Mouse (Mus musculus) fibroblast of lung, adult 2 months (primary cell): ENCODE data around the gene Meox1.

ENCODE experiments used
- DNase-seq: peaks from one replicate; pipeline ENCODE4 v3.0.0-alpha.2; 2011; ENCODE audit warnings: low read depth

Meox1 gene

DNA sequence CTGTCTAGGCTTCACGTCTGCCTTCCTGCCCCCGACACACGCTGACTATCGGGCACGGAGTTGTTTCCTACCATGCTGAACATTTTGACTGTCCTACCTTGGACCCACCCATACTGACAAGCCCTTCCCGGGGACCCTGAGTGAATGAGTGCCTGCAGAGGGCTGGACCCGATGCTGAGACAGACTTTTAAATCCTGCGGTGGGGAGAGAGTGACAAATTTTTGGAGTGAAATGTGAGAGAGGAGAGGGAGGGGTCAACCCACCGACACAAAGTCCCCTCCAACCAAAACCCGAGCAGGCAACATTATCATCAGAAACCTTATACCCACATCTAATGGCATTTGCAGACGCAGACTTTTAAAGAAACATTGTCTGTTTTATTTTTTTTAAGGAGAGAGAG, at the start of gene Meox1:
Gene Meox1, minus strand, starts transcription at position 171 of the 400 bp plus-strand sequence.
- no peak for DNase-seq

DNA sequence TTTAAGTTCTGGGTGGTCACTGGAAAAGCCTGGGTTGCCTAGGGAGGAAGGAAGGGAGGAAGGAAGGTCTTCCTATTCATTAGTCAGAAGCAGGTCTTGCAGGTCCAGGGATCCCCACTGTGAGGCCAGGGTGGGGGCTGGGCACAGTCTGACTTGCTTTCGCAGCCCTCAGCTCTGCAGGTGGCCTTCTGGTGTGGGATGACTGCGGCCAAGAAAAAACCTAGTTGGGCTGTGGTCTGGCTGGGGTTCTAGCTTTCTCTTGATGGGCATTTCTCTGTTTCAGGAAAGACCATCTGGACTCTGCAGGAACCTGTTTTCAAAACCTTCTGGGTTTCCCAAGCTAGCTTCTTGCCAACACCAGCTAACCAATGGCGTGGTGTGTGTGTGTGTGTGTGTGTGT, 48.9 kb upstream of the Meox1 start:
- no peak for DNase-seq

DNA sequence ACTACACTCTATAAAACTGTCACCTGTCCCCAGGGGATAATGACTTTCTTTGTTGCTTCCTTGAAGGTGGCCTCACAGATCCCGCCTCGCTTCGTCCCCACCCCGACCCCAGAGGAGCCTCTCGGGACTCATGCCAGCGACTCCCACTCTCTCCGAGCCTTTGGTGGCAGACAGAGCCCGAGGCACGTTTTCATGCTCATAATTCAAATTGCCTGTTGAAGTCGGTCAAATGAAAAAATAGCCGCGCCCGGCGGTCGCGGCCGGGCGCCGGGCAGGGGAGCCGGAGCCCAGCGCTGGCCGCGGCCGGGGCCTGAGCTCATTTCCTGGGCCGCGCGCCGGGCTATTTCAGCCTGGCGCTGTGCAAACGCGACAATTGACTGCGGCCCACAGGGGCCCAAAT, 42.9 kb upstream of the Meox1 start:
- DNase-seq, result no peak

DNA sequence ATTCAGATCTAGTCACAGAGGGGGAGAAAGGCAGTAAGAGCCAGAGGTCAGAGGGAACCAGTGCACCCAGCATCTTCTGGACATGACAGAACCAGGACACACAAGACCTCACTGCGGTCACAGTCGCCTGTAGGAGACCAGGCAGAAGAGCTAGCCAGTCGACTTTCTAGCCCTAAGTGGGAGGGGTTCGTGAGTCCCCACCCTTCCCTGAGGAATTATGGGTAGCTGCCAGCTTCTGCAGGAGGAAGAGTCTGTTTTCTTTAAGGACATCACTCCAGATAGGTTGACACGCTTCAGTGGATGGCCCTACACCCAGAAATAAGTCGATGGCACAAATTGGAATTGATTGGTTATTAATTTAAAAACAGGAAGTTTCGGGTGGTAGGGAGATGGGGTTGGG, 42.2 kb upstream of the Meox1 start:
- DNase-seq, result no peak

DNA sequence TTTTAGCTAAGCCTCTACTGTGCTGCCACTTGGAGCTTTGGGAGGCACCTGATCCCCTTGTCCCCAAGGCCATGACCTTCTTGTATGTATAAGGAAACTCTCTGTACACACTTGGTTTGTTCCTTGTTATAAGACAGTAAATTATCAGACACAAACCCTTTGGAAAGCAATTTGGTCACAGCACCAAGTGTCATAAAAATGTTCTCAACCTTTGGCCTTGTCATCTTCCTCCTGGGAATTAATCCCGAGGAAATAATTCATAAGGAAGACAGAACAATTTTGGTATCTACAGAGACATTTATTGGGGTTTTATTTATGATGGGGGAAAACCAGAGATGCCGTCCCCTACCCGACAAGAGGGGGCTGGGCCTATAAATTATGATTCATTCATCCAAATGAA, 41.6 kb upstream of the Meox1 start:
- DNase-seq, result no peak

DNA sequence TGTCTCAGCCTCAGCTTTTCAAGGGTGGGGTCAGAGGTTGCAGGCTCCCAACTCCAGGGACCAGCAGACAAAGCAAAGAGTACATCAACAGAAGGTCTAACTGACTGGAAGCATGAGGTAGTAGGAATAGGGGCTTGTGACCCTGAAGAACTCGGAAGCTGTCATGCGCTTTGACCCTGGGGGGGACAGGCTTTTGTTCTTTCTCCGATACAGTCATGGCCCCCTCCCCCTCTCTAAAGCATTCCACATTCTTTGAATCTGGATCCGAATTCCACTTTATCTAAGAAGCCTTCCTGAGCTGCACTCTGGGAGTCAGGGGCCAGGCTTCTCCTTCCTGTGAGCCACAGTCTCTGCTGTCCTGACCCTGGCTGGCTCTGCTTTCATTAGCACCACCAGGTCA, 37.8 kb upstream of the Meox1 start:
- DNase-seq, result no peak

DNA sequence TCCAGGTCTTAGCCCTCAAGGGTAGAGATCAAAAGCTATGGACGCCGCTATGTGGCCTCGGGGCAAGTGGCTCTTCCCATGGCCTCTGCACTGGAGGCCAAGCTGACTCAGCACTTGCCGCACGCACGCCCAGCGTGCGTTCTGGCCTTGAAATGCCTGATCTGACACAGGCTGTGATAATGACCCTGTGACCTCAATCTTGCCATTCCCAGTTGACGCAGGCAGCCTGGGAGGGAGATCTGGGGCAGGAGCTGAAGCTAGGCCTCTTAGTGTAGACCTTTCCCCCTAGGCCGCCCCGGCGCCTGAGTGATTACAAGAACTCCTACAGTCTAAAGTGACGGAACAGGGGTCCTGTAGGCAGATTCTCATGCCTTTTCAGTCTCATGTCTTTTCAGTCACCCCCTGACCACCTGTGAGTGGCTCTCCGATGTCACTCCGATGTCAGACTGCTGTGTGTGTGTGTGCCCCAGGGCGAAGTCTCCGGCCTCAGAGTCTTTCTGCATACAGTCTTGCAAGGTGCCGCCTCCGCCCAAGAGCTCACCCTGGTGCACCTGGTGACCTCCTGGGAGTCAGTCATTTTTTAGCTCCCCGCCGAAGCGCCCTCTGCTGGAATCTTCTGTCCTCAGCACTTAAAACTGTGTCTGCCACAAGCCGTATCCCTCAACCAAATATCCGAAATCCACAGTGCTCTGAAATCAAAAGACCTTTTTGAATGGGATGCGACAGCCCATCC, 34.0 kb upstream of the Meox1 start:
- no peak for DNase-seq

DNA sequence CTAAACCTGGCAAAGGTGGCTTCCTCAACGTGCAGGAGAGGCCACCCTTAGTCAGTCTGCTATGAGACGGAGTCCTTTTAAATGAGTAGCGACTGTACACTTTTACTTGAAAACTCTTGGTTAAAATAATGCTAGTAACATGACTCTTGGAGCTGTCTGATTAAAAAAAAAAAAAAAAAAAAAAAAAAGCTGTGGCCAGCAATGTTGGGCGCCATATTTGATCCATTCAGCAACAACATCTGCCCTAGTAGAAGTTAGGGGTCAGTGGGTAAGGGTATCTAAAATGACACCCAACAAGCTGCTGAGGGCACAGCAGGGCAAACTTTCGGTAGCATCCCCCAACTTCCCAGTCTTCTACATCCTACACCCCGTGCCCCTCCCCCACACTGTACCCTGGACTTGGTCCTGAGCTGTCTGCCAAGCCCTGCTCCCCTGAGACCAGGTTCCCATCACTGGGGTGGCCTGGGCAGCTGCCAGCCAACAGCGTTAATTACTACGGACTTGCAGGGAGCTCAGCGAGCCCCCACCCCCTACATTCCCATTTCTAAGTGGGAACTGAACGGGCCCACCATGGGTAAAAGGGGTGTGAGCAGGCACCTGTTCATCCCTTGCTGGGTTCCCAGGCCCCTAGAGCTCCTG, 32.9 kb upstream of the Meox1 start:
- no peak for DNase-seq

DNA sequence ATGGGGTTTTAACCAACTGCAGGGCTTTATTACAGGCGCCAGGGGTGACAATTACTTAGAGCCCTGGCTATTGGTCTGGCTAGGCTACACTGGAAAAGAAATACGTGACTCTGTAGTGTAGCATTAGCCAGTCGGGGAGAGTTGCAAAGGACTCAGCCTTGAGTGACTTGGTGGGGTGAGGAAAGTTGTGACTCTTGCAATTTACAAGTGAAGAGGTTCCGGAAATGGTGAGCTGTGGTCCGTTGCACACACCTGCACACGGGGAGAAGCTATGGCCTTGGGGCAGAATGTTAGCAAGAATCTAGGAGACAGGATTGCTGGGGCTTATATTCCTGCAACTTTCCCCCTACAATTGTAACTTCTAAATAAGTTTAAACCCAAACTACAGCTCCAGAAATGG, 31.5 kb upstream of the Meox1 start:
- DNase-seq, result no peak

DNA sequence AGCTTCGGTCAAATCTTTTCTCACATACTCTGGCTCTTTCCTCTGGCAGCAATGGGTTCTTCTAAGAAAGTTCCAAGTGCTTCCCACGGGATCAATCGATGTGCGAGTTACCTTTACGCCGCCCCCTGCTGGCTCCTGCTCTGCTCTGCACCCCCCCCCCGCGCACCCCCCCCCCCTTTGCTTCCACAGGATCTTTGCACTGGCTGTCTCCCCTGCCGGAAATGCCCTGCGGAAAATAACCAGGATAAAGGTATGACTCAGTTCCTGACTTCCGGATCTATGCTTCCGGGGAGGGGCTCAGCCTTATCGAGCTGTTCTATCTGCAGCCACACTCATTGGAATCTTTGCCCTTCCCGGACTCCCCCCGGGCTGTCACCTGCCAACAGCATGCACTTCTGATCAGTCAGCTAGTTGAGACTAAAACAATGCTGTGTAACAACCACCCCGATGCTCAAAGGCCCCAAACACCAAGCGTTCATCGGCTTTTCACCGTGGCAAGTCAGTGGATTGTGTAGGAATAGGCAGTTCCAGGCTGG, 30.3 kb upstream of the Meox1 start:
- DNase-seq, result no peak

DNA sequence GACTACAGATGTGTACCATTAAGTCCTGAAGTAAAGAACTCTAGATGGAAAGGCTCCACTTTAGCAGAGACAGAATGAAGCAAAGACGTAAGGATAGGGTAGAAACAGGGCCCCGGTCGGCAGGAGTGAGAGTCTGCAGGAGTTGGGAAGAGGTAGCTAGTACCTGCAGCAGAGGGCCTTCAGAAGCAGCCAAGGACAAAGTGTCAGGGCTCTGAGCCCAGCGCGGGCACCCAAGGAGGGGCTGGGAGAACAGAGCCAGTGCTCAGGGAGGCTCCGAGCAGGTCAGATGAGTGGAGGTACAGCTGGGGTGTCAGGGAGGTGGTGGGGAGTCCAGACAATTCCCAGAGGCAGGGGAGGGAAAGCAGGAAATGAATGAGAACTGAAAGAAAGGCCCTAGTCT, 29.8 kb upstream of the Meox1 start:
- no peak for DNase-seq

DNA sequence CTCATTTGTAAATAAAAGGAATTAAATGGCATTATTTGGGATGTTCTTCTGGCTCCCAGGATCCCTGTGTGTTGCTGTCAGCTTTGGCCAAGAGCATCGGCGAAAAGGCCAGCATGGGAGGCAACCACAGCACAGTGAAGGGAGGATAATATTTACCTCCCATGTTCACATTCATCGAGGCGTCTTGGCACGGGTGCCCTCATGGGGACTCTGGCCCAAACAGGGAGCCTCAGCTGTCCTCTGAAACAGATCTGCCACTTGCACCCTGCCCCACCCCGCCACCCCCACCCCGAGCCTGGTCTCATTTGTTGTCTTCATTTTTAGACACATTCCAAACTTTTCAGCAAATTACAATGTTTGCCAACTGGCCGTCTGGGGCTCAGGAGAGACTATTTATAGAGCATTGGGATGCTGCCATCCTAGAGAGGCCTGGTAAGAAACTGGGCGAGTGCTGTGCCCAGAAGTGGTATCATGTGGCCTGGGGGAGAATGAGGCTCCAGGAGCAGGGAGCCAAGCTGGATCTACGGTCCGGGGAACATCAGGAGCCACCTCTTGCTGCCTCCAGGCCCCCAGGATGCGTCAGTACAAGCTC, 27.3 kb upstream of the Meox1 start:
- peak; percentile 74 for DNase-seq

DNA sequence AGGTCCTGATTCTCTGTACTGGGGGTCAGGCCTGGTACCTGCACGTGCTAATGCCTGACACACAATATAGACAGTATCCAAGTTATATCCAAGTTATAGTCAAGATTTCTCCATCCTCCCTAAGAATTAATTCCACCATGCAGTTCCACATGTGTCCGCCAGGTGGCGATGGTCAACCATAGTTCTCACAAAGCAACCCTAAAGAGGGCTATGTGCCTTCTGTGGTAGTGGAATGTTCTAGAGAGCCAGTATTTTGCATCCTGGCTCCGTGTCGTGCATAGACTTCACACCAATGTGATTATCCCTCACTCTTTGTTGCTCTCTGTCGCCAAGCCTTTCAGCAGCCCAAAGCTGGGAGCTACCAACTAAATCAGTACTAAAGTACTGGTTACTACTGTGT, 25.5 kb upstream of the Meox1 start:
- DNase-seq, result peak; percentile 47

DNA sequence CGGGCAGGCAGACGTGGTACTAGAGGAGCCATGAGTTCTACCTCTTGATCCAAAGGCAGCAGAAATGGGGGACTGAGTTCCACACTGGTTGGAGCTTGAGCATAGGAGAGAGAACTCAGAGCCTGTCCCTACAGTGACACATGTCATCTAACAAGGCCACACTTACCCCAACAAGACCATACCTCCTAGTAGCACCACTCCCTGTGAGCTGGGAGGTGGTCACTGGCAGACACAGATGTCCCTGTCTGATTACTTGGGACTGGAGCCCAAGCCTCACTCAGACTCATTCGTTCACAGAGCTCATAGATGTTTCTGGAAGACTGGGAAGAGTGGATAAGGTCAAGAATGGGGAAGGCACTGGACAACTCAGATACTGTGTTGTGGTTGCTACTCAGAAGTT, 24.4 kb upstream of the Meox1 start:
- DNase-seq, result no peak

DNA sequence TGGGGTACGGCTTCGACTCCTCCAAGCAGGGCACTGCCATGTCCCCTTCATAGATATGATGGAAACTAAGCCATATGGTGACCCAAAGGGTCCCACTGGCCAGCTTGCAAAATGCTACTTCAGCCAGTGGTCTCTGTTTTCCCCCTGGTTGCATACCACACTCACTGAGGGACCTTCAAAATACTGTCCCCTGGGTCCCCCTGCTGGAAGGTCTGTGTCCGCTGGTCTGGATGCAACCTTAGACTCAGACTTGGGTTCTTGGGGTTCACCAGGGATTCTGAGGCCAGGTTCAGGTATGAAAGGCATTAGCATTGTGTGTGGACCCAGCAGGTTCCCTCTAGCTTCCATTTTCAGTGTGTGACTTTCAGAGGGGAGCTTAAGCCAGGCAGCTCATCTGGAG, 22.6 kb upstream of the Meox1 start:
- DNase-seq, result no peak

DNA sequence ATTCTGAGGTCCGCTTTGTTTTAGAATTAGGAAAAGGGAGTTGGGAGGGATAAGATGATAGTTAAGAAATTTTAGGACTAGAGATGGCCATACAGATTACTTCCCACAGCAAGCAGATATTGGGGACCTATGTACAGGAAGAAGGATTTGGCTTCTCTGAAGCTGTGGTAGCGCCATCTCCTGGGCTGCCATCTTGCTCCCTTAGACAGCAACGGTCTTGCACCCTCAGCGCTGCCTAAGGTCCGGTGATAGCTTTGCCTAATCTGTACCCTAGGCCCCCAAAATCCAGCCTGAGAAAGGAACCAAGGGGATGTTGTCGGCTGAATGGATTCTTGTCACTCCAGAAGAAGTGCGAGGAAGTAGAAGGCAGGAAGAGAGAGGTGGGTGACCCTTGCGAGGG, 19.4 kb upstream of the Meox1 start:
- DNase-seq, result no peak

DNA sequence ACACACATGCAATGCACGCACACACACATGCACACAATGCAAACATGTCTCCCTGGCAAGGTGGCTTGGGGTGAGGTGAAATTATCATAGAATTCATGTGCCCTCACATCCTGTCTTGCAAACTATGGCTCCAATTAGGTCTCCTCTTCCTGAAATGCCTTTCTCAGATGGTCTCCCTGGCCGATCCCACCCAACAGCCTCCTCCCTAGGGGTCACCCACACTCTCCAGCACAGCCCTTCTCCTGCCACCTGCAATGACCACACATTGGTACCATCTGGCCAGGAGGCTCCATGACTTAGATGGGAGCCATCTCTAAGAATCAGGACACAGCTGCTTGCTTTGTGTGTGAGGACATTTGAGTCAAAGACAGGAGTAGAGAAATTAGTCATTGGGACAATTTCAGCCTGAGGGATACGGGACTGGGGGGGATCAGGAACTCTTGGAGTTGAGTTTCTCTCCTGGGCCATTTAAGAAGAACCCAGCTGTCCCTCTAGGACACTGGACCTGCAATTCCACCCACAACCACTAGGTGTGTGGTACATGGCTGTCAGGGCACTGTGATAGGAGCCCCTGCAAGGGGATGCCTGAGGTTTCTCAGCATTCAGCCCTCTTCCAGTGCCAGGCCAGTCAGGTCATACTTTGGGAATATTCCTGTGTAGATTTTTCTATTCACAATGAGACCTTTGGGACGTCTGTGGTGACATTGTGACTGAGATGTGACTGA, 17.8 kb upstream of the Meox1 start:
- DNase-seq, result no peak

DNA sequence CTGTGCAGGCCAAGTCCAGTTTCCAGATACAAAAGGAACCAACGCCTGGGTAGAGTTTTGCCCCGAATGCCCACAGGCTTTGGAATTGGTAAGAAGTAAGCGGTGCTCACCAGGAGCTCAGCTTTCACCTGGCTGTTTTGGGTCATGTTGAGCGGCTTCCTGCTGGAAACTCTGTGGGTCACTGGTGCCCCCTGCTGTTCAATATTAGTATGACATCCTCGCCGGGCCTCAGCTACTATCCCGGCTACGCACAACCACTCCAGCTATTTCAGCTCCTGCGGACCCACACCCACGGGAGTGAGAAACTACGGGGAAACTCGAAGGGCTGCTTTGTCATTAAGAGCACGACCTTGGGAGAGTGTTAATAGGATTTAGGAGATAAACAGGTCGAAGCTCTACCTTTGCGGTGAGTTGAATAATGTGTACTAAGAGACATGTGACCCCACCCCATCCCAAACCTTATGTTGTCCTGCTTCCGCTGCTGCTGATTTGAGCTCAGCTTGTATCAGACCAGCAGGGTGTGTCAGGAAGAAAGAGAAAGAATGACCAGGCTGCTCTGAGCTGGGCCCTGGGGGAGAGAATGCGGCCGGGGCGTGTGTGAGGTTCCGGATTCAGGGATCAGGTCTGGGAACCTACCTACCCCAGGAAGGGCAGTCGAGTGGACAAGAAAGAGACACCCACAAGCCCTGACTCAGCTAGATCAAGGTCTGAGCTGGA, 16.2 kb upstream of the Meox1 start:
- DNase-seq, result no peak

DNA sequence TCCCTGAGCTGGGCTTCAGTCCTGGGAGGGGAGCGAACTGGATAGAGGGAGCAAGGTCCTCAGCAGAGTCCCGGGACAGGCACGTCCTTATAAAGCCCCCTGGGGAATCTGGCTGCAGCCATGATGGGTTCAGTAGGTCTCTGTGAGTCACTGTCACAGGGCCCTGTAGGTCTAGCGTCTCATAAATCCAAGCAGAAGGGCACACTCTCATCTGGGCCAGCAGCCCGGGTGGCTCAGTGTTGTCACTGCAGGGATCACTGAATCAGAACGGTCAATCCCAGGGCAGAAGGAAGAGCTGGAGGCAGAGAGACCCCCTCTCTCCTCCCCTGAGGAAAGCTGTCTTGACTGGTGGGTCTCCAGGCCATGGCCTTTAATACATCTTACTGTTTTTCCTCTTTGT, 14.6 kb upstream of the Meox1 start:
- no peak for DNase-seq

DNA sequence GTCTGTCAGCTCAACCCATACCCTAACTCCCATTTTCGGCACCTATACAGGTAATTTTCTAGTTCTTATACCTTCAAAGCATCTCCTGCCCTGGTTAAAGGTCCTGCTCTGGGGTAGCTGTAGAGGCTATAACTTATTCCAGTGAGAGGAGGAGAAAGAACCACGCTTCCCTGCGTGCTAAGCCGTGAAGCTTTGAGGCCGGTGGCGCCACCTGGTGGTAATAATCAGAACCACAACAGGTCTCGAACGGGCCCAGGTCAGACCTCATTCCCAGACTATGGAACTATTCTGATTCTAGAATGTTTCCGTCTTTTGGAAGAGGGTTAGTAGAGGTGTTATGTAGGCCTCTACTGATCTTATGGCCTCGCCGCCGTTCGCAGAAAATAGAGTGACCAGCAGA, 10.9 kb upstream of the Meox1 start:
- no peak for DNase-seq

DNA sequence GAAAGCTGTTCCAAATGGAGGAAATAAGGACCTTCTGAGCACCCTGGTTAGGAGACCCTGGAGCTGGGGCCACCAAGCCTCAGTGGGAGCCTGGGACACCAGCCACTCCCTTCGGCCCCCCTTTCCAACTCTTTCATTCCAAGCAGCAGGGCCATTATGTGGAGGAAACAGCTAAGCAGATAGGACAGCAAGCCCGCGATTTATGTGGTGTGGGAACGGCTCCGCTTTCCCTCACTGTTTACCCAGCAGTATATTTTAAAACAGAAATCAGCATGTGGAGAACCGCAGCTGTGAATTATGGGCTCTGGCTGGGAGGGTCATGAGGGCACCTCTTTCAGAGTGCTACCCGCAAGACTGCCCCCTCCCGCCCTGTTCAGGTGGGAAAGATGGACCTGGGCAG, 7.1 kb upstream of the Meox1 start:
- DNase-seq, result no peak

DNA sequence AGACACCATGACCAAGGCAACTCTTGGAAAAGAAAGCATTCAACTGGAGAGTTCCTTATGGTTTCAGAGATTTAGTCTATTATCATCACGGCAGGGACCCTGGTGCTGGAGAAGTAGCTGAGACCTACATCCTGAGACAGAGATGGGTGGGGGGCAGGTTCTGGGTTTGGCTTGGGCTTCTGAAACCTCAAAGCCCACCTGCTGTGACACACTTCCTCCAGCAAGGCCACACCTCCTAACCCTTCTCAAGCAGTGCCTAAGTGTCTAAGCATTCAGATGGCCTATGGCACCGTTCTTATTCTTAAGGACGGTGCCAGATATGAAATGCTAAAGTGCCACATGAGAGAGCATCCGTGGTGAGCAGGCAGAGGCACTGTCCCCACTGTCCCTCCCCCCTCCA, 4.2 kb upstream of the Meox1 start:
- DNase-seq, result no peak
